Comparison of ENCODE assay signal across 10 mouse cellular contexts in genomic region chr3:130073085-130073484, GRCm38 (mm10). TPM values are rescaled to one million over a fixed set of nuclear protein-coding genes. Genes with fewer than 3 reads are reported as not detected.
A peak's percentile ranks its signal among the peaks of the same experiment; 100 is the strongest.
DNase-seq lines count a peak whose midpoint lies in the region; ATAC-seq lines count a peak whose summit lies in the region.
"Had no signal": no experiment of that assay in that cellular context is flagged by ENCODE, and none has a peak within 500 bp of the region (broad histone marks: within the 10 kb centered on the region; RNA-seq: fewer than 3 reads in every experiment).

No protein-coding gene starts in this region.

- DNase-seq in heart, adult 11 months: peak; percentile 93
- peak; percentile 74 for DNase-seq in 416B (ENCODE audit: low read depth)
- DNase-seq in lung, postnatal 14 days: peak; percentile 40
- DNase-seq in cerebellum, postnatal 36 days: no peak
- DNase-seq in embryo, embryonic 10.5 days (ENCODE audit: low spot score): no peak
- DNase-seq: kidney, adult 9 months had no signal

- no peak overlapping the region for H3K4me2 ChIP-seq in heart, embryonic 12.5 days
- no peak overlapping the region for H3K4me2 ChIP-seq in embryonic facial prominence, embryonic 15.5 days (replicated peaks)
- H3K4me2 ChIP-seq: embryonic facial prominence, embryonic 12.5 days had no signal

- H3K36me3 ChIP-seq in heart, embryonic 12.5 days: no peaks in the 10 kb centered on the region
- no peaks in the 10 kb centered on the region for H3K36me3 ChIP-seq in embryonic facial prominence, embryonic 15.5 days
- H3K36me3 ChIP-seq: embryonic facial prominence, embryonic 12.5 days had no signal

- H3K27me3 ChIP-seq in heart, embryonic 12.5 days (replicated peaks): no peaks in the 10 kb centered on the region
- no peaks in the 10 kb centered on the region for H3K27me3 ChIP-seq in embryonic facial prominence, embryonic 15.5 days
- H3K27me3 ChIP-seq: embryonic facial prominence, embryonic 12.5 days had no signal

- H3K9ac ChIP-seq in heart, embryonic 12.5 days: no peak overlapping the region
- H3K9ac ChIP-seq in embryonic facial prominence, embryonic 15.5 days: no peak overlapping the region
- H3K9ac ChIP-seq: embryonic facial prominence, embryonic 12.5 days had no signal

- ATAC-seq in heart, embryonic 12.5 days (ENCODE audit: insufficient number of reproducible peaks, low FRiP score): no peak
- peak; percentile 51 for ATAC-seq in embryonic facial prominence, embryonic 15.5 days (ENCODE audit: insufficient number of reproducible peaks, low FRiP score, low TSS enrichment, low read depth)
- no peak for ATAC-seq in inflammation-experienced regulatory T-cells, adult 6 months

- H3K4me1 ChIP-seq in heart, embryonic 12.5 days (replicated peaks): no peaks in the 10 kb centered on the region
- H3K4me1 ChIP-seq in embryonic facial prominence, embryonic 15.5 days: no peaks in the 10 kb centered on the region
- H3K4me1 ChIP-seq: embryonic facial prominence, embryonic 12.5 days had no signal

- H3K27ac ChIP-seq in heart, embryonic 12.5 days (ENCODE audit: poor library complexity, severe bottlenecking): no peak overlapping the region
- H3K27ac ChIP-seq in embryonic facial prominence, embryonic 15.5 days (replicated peaks): no peak overlapping the region
- H3K27ac ChIP-seq: embryonic facial prominence, embryonic 12.5 days had no signal

- H3K4me3 ChIP-seq in heart, embryonic 12.5 days: no peak overlapping the region
- no peak overlapping the region for H3K4me3 ChIP-seq in embryonic facial prominence, embryonic 15.5 days (replicated peaks)
- H3K4me3 ChIP-seq: embryonic facial prominence, embryonic 12.5 days had no signal

- no peaks in the 10 kb centered on the region for H3K9me3 ChIP-seq in heart, embryonic 12.5 days (replicated peaks)
- H3K9me3 ChIP-seq in embryonic facial prominence, embryonic 15.5 days (replicated peaks): no peaks in the 10 kb centered on the region
- H3K9me3 ChIP-seq: embryonic facial prominence, embryonic 12.5 days had no signal

- 74% methylated on average over 10 of the region's 10 CpGs for WGBS in heart, embryonic 12.5 days
- WGBS in embryonic facial prominence, embryonic 15.5 days: 59% methylated on average over 10 of the region's 10 CpGs

RNA-seq across cellular contexts. Expression of gene Sec24b, which starts 11.7 kb away (rescaled TPM):
- 32.1 and 35.5 TPM in 2 replicates for polyA plus RNA-seq in heart, embryonic 12.5 days (2016; fragmentation: Nextera tagmentation; extraction: Ambion mirVana)
- 30.8 and 36.3 TPM in 2 replicates for polyA plus RNA-seq in embryonic facial prominence, embryonic 15.5 days (2015; fragmentation: Nextera tagmentation; extraction: Ambion mirVana)
- polyA plus RNA-seq in inflammation-experienced regulatory T-cells, adult 6 months (2017; shearing (Covaris generic)): 10 to 100 TPM; 18.6 to 34.0 (median 20.5) TPM

RNA-seq across cellular contexts. Expression of gene Col25a1, which starts 58.2 kb away (rescaled TPM):
- 2.6 and 3.5 TPM in 2 replicates for polyA plus RNA-seq in heart, embryonic 12.5 days (2016; fragmentation: Nextera tagmentation; extraction: Ambion mirVana)
- 16.5 and 18.6 TPM in 2 replicates for polyA plus RNA-seq in embryonic facial prominence, embryonic 15.5 days (2015; fragmentation: Nextera tagmentation; extraction: Ambion mirVana)
- not detected for polyA plus RNA-seq in inflammation-experienced regulatory T-cells, adult 6 months (2017; shearing (Covaris generic))

Comparison
In these comparisons a context has a peak if more than half of its experiments do, and no peak if none do; other contexts are left out.
1. DNase-seq: peak in heart, adult 11 months (single experiment), 416B (single experiment) and lung, postnatal 14 days (single experiment); none in cerebellum, postnatal 36 days (0 of 2) and embryo, embryonic 10.5 days (single experiment).